Mouse (Mus musculus) MEL (cell line): ENCODE results near the gene Gm47995. TPM values are rescaled to one million over a fixed set of nuclear protein-coding genes. Genes with fewer than 3 reads are reported as not detected.
A peak's percentile ranks its signal among the peaks of the same experiment; 100 is the strongest.
"Not testable (repeated sequence)": the region's sequence is repeated elsewhere in the genome, so short reads cannot be mapped to it uniquely, and the experiment has no call there.

Experiments used
- DNase-seq: peaks from one replicate; pipeline ENCODE4 v3.0.0; 2011; ENCODE audit warnings: low read depth, low spot score
- H3K27ac ChIP-seq: 2 replicates; pipeline ENCODE4 v1.5.1; 2012; ENCODE audit warnings: low read depth, mild to moderate bottlenecking, control low read depth, low read length, moderate library complexity; ENCODE audit not compliant: control insufficient read depth
- H3K27me3 ChIP-seq, 2 experiments: fragments of 150-350 bp in 1 of 2; sonication (generic) in 1 of 2; 2 replicates each; pipeline ENCODE4 v1.6.1; 2012; ENCODE audit warnings: low read length in 2 of 2, mild to moderate bottlenecking in 2 of 2, improper control_type of control experiment in 1 of 2, moderate library complexity in 1 of 2; ENCODE audit not compliant: insufficient read depth in 2 of 2, control insufficient read depth in 1 of 2
- H3K36me3 ChIP-seq, 2 experiments: 2 replicates each; pipeline ENCODE4 v1.6.1; 2012 to 2014; ENCODE audit warnings: low read length in 2 of 2, improper control_type of control experiment in 1 of 2, inconsistent platforms in 1 of 2, mild to moderate bottlenecking in 1 of 2; ENCODE audit not compliant: insufficient read depth in 2 of 2, control insufficient read depth in 1 of 2
- H3K4me1 ChIP-seq, 2 experiments: fragments of 150-350 bp in 1 of 2; sonication (generic) in 1 of 2; 2 replicates each; pipeline ENCODE4 v1.6.1; 2012; ENCODE audit warnings: low read length in 2 of 2, improper control_type of control experiment in 1 of 2, mild to moderate bottlenecking in 1 of 2; ENCODE audit not compliant: insufficient read depth in 2 of 2, control insufficient read depth in 1 of 2
- H3K4me3 ChIP-seq, 2 experiments: fragments of 150-350 bp in 1 of 2; sonication (generic) in 1 of 2; 2 replicates each; pipeline ENCODE4 v1.5.1; 2012; ENCODE audit warnings: low read depth in 2 of 2, low read length in 2 of 2, mild to moderate bottlenecking in 2 of 2, moderate library complexity in 2 of 2, control low read depth in 1 of 2, improper control_type of control experiment in 1 of 2; ENCODE audit not compliant: control insufficient read depth in 1 of 2, insufficient read depth in 1 of 2
- H3K79me2 ChIP-seq: 2 replicates; pipeline ENCODE4 v1.6.1; 2012; ENCODE audit warnings: mild to moderate bottlenecking, low read length, moderate library complexity; ENCODE audit not compliant: control insufficient read depth, poor library complexity, insufficient read depth
- H3K9ac ChIP-seq: 2 replicates; pipeline ENCODE4 v1.6.1; 2012; ENCODE audit warnings: low read depth, mild to moderate bottlenecking, control low read depth, low read length, moderate library complexity; ENCODE audit not compliant: control insufficient read depth, poor library complexity, severe bottlenecking
- H3K9me3 ChIP-seq: fragments of 150-350 bp; sonication (generic); replicated peaks from 2 replicates; pipeline ENCODE4 v1.6.1; 2012; ENCODE audit warnings: mild to moderate bottlenecking, low read length, improper control_type of control experiment, moderate library complexity; ENCODE audit not compliant: insufficient read depth
- EP300 ChIP-seq, 2 experiments: IDR thresholded peaks; 2 replicates each; pipeline ENCODE4 v1.6.1; 2011; ENCODE audit warnings: improper control_type of control experiment in 2 of 2, low read length in 2 of 2, low read depth in 1 of 2, mild to moderate bottlenecking in 1 of 2
- ETS1 ChIP-seq: IDR thresholded peaks from 2 replicates; pipeline ENCODE4 v1.6.1; 2012; ENCODE audit warnings: low read depth, mild to moderate bottlenecking, inconsistent platforms, low read length, improper control_type of control experiment, moderate library complexity
- GATA1 ChIP-seq: IDR thresholded peaks from 2 replicates; pipeline ENCODE4 v1.6.1; 2011; ENCODE audit warnings: low read depth, low read length, improper control_type of control experiment
- MAZ ChIP-seq: IDR thresholded peaks from 2 replicates; pipeline ENCODE4 v1.6.1; 2012; ENCODE audit warnings: low read depth, mild to moderate bottlenecking, inconsistent platforms, low read length, improper control_type of control experiment
- MYB ChIP-seq: IDR thresholded peaks from 2 replicates; pipeline ENCODE4 v1.6.1; 2011; ENCODE audit warnings: mild to moderate bottlenecking, low read depth, low read length, improper control_type of control experiment
- POLR2AphosphoS5 ChIP-seq: IDR thresholded peaks from 2 replicates; pipeline ENCODE4 v1.6.1; 2012; ENCODE audit warnings: low read depth, borderline replicate concordance, mild to moderate bottlenecking, inconsistent platforms, low read length, moderate library complexity, mixed read lengths
- RCOR1 ChIP-seq: IDR thresholded peaks from 2 replicates; pipeline ENCODE4 v1.6.1; 2012; ENCODE audit warnings: low read depth, mild to moderate bottlenecking, inconsistent platforms, low read length, improper control_type of control experiment
- TCF12 ChIP-seq: IDR thresholded peaks from 2 replicates; pipeline ENCODE4 v1.6.1; 2014; ENCODE audit warnings: low read depth, mild to moderate bottlenecking, inconsistent platforms, low read length, improper control_type of control experiment, moderate library complexity
- UBTF ChIP-seq: IDR thresholded peaks from 2 replicates; pipeline ENCODE4 v1.6.1; 2012; ENCODE audit warnings: low read depth, mild to moderate bottlenecking, inconsistent platforms, low read length, improper control_type of control experiment, moderate library complexity, borderline replicate concordance; ENCODE audit not compliant: insufficient read depth
- USF2 ChIP-seq, 2 experiments: IDR thresholded peaks; 2 replicates each; pipeline ENCODE4 v1.6.1; 2011 to 2012; ENCODE audit warnings: improper control_type of control experiment in 2 of 2, low read length in 2 of 2, borderline replicate concordance in 1 of 2, inconsistent platforms in 1 of 2, low read depth in 1 of 2, mild to moderate bottlenecking in 1 of 2; ENCODE audit not compliant: insufficient read depth in 1 of 2
- polyA plus RNA-seq, 2 experiments: library from polyadenylated mRNA; stranded (reverse) in 1 of 2; unstranded in 1 of 2; fragments of >175 nt in 1 of 2; fragments of >200 nt in 1 of 2; gene quantifications; 2 replicates each; pipeline versions ENCODE4 v1.2.1 to v1.2.4; 2012; ENCODE audit warnings: low replicate concordance in 2 of 2, low read depth in 1 of 2; ENCODE audit not compliant: insufficient read length in 2 of 2, insufficient read depth in 1 of 2, missing spikeins in 1 of 2
- total RNA-seq: library from RNA; depleted of rRNA; stranded (reverse); fragments of 300-350 nt; gene quantifications from 2 replicates; pipeline ENCODE4 v1.2.3, GENCODE M21; 2012

Gene Gm47995
- total and polyA plus RNA-seq, 3 experiments: 0.18 TPM; not detected in 2

GRCm38 (mm10) chr1:151177937-151178271 is 20.3 kb upstream of the Gm47995 start (continued):
- TF ChIP-seq GATA1 (0 out of 2 replicates have a peak, but pooled peaks have one; percentile 20), MYB (no peak)

GRCm38 (mm10) chr1:151178505-151179083 is 19.7 kb upstream of the Gm47995 start:
- Histone ChIP-seq H3K27ac (peak overlapping the region; percentile 23), H3K4me1 (peaks cover 27 to 44% of the 10 kb centered on the region in 2 experiments)

GRCm38 (mm10) chr1:151180167-151180566 is 18.1 kb upstream of the Gm47995 start:
- Histone ChIP-seq H3K9me3 (no peaks in the 10 kb centered on the region), H3K4me1 (peaks cover 27 to 40% of the 10 kb centered on the region in 2 experiments), H3K36me3 (peaks cover 0 to 28% of the 10 kb centered on the region in 2 experiments; a peak in 2 of 4 replicates), H3K27ac (peak overlapping the region; percentile 20), H3K9ac (no peak overlapping the region), H3K79me2 (no peaks in the 10 kb centered on the region), H3K4me3 (peak overlapping the region in 1 of 2 experiments; percentile 5; a peak in 1 of 4 replicates), H3K27me3 (no peaks in the 10 kb centered on the region)
- TF ChIP-seq UBTF: no peak
- peak; percentile 88 for TF ChIP-seq TCF12
- peak; percentile 79 for TF ChIP-seq ETS1
- no peak for TF ChIP-seq MAZ
- 0 out of 2 replicates have a peak, but pooled peaks have one; percentile 48 for TF ChIP-seq RCOR1
- peak; percentile 76 for TF ChIP-seq GATA1
- peak; percentile 66 to 83; a peak in 3 of 4 replicates for TF ChIP-seq EP300 (IDR thresholded peaks at IDR 0.05; ENCODE audit: low read depth in 1 of 2, low read length in 2 of 2)
- DNase-seq: peak; percentile 41

More at GRCm38 (mm10) chr1:151178505-151179083, 19.7 kb upstream of the Gm47995 start:
- Histone ChIP-seq H3K9me3 (no peaks in the 10 kb centered on the region), H3K79me2 (no peaks in the 10 kb centered on the region), H3K36me3 (peaks cover 0 to 28% of the 10 kb centered on the region in 2 experiments; a peak in 2 of 4 replicates), H3K27me3 (no peaks in the 10 kb centered on the region), H3K9ac (0 out of 2 replicates have a peak overlapping the region, but pooled peaks have one; percentile 3), H3K4me3 (peak overlapping the region in 1 of 2 experiments; percentile 41; a peak in 2 of 4 replicates)
- peak; percentile 9 for DNase-seq
- TF ChIP-seq POLR2AphosphoS5 (no peak), USF2 (IDR thresholded peaks at IDR 0.05; ENCODE audit: borderline replicate concordance in 1 of 2, insufficient read depth in 1 of 2, low read depth in 1 of 2, low read length in 2 of 2) (0 out of 4 replicates have a peak, but pooled peaks of 1 of the 2 experiments have one; percentile 7)

- not testable (repeated sequence) for H3K27ac ChIP-seq, H3K4me3 ChIP-seq, H3K9me3 ChIP-seq, DNase-seq, H3K27me3 ChIP-seq, H3K79me2 ChIP-seq, H3K9ac ChIP-seq
- H3K4me1 ChIP-seq: peaks cover 17 to 25% of the 10 kb centered on the region in 2 experiments
- peaks cover 0 to 21% of the 10 kb centered on the region in 2 experiments; a peak in 2 of 4 replicates for H3K36me3 ChIP-seq
These were observed 16.0 kb upstream of the Gm47995 start, which contains the start of gene Gm47985 for GRCm38 (mm10) chr1:151182266-151182665. Gene Gm47985 (plus strand): TSS chr1:151182537.

- not testable (repeated sequence) for DNase-seq, H3K27ac ChIP-seq, H3K36me3 ChIP-seq, H3K4me1 ChIP-seq, H3K4me3 ChIP-seq, H3K9me3 ChIP-seq, H3K9ac ChIP-seq, H3K27me3 ChIP-seq, H3K79me2 ChIP-seq
These were observed 12.1 kb upstream of the Gm47995 start for GRCm38 (mm10) chr1:151186186-151186585.
